Mouse (Mus musculus) hematopoietic stem cell, adult 5-6 weeks (primary cell): ENCODE measurements around the gene Top1. TPM values are rescaled to one million over a fixed set of nuclear protein-coding genes. Genes with fewer than 3 reads are reported as not detected.

Experiments
- ATAC-seq, 2 experiments: fragments of 125-278 bp in 1 of 2; replicated peaks in 1 of 2; 2 replicates each; pipeline ENCODE4 v1.8.0; 2016 to 2017; ENCODE audit warnings: inconsistent platforms in 2 of 2, mild to moderate bottlenecking in 2 of 2, moderate number of reproducible peaks in 2 of 2, low read depth in 1 of 2, moderate TSS enrichment in 1 of 2; ENCODE audit not compliant: low FRiP score in 2 of 2, poor library complexity in 2 of 2, severe bottlenecking in 2 of 2, insufficient read depth in 1 of 2, low TSS enrichment in 1 of 2
- total RNA-seq: library from RNA; stranded (forward); fragments of 172-1452, 232-1000 nt; gene quantifications from 2 replicates; pipeline ENCODE4 v1.2.3, GENCODE M21; 2017

Top1 gene
- total RNA-seq, 1 experiment from 2014 or later = 188 TPM

GRCm38 (mm10) chr2:160628055-160628454 is 17.6 kb upstream of the Top1 start:
- ATAC-seq = no peak

GRCm38 (mm10) chr2:160628666-160629527 is 16.8 kb upstream of the Top1 start:
- no peak for ATAC-seq

DNA sequence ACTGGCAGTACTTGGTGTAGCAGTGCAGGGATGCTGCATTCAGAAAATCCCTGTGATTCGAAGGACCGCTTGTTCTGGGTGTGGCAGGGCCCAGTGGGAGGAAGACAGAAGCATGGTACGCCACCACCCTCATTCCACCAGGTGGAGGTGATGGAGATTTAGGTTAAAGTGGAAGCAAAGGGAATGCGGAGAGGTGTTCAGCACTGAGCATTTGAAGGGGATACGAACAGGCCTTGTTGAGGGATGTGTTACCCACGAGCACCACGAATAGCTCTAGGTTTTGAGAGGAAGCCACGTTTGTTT is 16.2 kb upstream of the Top1 start:
- ATAC-seq = no peak

GRCm38 (mm10) chr2:160630872-160631597 is 14.7 kb upstream of the Top1 start:
- no peak for ATAC-seq

GRCm38 (mm10) chr2:160639911-160640717 is 5.6 kb upstream of the Top1 start:
- no peak for ATAC-seq

DNA sequence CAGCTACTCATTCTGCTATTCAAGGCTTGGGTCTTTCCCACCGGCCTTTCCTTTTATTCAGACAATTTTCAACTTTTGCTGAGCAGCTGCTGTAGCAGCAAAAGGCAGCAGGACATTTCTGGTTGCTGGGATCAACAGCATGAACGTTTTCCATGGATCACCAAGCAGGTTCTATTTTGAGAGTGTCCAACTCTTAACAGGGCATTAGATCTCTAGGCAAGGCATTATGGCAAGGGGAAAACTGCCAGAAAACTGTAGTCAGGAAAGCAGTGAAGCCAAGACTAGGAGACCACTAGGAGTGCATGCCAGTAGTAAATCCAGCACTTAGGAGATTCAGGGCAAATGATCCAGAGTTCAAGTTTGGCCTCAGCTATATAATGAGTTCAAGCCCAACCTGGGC is 4.5 kb upstream of the Top1 start:
- ATAC-seq = no peak

- peak in 1 of 2 experiments; percentile 19; a peak in 1 of 4 replicates for ATAC-seq
Observed at GRCm38 (mm10) chr2:160646144-160646844, 606 bp downstream of the Top1 start.

- no peak for ATAC-seq
Observed at GRCm38 (mm10) chr2:160646845-160647178, 1.1 kb downstream of the Top1 start.

- ATAC-seq = no peak
Observed at GRCm38 (mm10) chr2:160648097-160648496, 2.4 kb downstream of the Top1 start.

DNA sequence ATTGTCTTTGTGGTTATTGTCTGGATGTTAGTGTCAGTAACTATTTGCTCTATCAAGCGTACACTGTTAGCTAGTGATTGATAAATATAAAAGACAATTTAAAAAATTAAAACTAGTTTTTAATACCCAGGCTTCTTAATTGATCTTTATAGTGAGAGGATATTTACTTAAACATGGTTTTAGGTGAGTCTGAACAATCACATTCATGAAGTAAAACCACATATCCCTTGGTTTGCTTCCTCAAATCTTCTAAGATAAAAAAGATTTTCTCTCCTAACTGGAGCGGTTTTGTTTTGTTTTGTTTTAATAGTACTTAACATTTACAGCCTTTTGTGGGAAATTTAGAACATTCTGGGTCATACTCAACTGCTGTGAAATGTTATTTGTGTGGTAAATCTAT is 3.4 kb downstream of the Top1 start:
- ATAC-seq = no peak

GRCm38 (mm10) chr2:160651165-160651564 is 5.5 kb downstream of the Top1 start:
- ATAC-seq = no peak

- ATAC-seq = no peak
Observed at GRCm38 (mm10) chr2:160653218-160653617, 7.5 kb downstream of the Top1 start.

- no peak for ATAC-seq
Observed at GRCm38 (mm10) chr2:160655561-160655960, 9.9 kb downstream of the Top1 start.

DNA sequence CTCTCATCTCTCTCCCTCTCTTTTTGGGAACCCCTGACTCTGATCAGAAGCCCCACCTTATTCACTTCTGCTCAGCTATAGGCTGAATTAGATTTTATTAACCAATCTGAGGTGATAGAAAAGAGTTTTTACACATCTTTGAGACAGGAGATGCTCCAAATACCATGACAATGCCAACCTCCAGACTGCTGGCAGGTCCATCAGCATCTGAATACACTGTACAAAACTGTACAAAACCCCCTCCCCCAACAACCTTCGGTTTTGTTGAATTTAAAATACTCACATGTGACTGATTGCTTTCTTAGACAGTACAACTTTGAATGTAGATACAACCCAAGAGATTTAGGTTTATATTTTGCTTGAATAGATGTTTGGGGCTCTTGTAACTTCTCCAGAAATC is 10.5 kb downstream of the Top1 start:
- no peak for ATAC-seq

- ATAC-seq = peak; percentile 86; a peak in 3 of 4 replicates
Observed at GRCm38 (mm10) chr2:160657801-160658442, 12.2 kb downstream of the Top1 start.

DNA sequence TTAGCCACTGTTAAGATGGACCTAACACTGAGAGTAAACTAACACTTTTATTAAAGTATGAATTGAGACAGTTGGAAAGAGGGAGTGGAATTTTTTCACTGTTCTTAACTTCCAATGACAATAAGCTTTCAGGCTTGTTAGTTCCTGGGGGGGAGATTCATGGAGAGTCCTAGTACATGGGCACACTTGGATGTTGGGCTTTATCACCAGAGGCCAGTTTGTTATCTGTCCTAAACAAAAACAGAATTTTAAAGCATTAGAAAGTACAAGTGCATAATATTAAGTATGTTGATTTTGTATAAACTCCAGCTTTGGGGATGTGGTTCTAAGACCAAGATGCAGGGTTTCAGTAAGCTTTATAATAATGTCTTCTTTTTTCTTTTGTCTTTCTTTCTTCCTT is 13.1 kb downstream of the Top1 start:
- ATAC-seq = no peak

- ATAC-seq = no peak
Observed at GRCm38 (mm10) chr2:160664421-160664820, 18.7 kb downstream of the Top1 start.
